Mouse (Mus musculus) cerebellum, adult 2 months (tissue): ENCODE measurements around the gene Ptpn23. TPM values are rescaled to one million over a fixed set of nuclear protein-coding genes. Genes with fewer than 3 reads are reported as not detected.

ENCODE experiments used
- DNase-seq, 2 experiments: peaks; one replicate each; pipeline ENCODE4 v3.0.0; 2021
- H3K27ac ChIP-seq: fragments of 200-500 bp; 2 replicates; pipeline ENCODE4 v1.5.1; 2012; ENCODE audit warnings: low read length, control low read depth, inconsistent platforms; ENCODE audit not compliant: insufficient read depth
- H3K27me3 ChIP-seq: fragments of 200-500 bp; 2 replicates; pipeline ENCODE4 v1.6.1; 2012; ENCODE audit warnings: inconsistent platforms, mild to moderate bottlenecking, low read length, moderate library complexity; ENCODE audit not compliant: control insufficient read depth, insufficient read depth
- H3K4me1 ChIP-seq: fragments of 200-500 bp; 2 replicates; pipeline ENCODE4 v1.6.1; 2011; ENCODE audit warnings: low read length; ENCODE audit not compliant: control insufficient read depth, insufficient read depth
- H3K4me3 ChIP-seq: fragments of 200-500 bp; replicated peaks from 2 replicates; pipeline ENCODE3; 2011; ENCODE audit warnings: mild to moderate bottlenecking, low read depth, low read length, control low read depth; ENCODE audit not compliant: insufficient read depth
- CTCF ChIP-seq: fragments of 200-500 bp; IDR thresholded peaks from 2 replicates; pipeline ENCODE4 v1.5.1; 2011; ENCODE audit warnings: low read depth, mild to moderate bottlenecking, control low read depth, low read length, moderate library complexity, borderline replicate concordance; ENCODE audit not compliant: insufficient read depth
- POLR2A ChIP-seq: fragments of 200-500 bp; IDR thresholded peaks from 2 replicates; pipeline ENCODE4 v1.6.1; 2011; ENCODE audit warnings: low read length, control low read depth, borderline replicate concordance; ENCODE audit not compliant: insufficient read depth
- WGBS: fragments of 180-500 bp; shearing (Covaris S2); methylation state at CpG from one replicate; pipeline ENCODE4 v1.1.7; 2018; 5-methylcytosine and 5-hydroxymethylcytosine counted together
- polyA plus RNA-seq: library from polyadenylated mRNA; depleted of rRNA; stranded (reverse); fragments of >200 nt; gene quantifications from 2 replicates; pipeline ENCODE4 v1.2.3, GENCODE M21; 2012; rRNA removed

The Ptpn23 gene
- polyA plus RNA-seq, result 50.0 and 50.4 TPM in 2 replicates

DNA sequence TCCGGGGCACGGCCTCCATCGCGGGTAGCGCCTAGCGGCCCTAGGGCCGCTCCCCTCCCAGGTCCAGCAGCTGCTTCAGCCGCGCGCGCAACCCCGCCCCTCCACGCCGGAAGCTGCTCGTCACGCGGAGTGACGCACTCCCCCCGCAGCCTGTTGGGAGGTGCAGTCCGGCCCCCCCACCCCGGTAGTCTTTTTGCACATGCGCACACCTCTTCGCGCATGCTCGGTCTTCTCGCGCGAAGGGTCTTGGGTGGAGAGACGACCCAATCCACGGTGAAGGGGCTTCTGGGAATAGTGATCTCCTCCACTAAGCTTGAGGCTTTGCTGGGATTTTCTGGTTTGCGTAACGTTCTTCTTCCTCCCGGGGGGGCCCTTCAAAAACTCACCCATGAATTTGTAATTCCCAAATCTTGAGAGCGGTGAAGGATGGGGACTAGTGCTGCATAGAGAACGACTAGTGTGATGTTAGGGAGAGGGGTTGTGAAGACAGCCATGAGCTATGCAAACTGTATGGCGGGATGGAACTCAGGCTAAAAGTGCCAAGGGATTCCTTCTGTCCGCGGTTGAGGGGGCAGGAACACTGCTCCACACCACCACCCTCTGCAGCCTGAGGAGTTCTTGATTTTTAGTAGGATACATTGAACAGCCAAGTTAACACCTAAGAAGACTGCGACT, at the start of gene Ptpn23:
Gene Ptpn23 (minus strand): TSS at position 115 of the 675 bp plus-strand sequence.
- Histone ChIP-seq H3K4me3 (peak within 1 kb of the TSS; percentile 89), H3K4me1 (peaks cover 4% of the 10 kb centered on the region; the same call in 1 of the 2 replicates), H3K27me3 (no peaks in the 10 kb centered on the region), H3K27ac (peak within 1 kb of the TSS; percentile 67)
- peak; percentile 93 to 95 for DNase-seq
- TF ChIP-seq POLR2A (peak; percentile 83; the same call in 1 of the 2 replicates), CTCF (no peak)
- WGBS, result under 1% methylated on average over 39 of the region's 39 CpGs

DNA sequence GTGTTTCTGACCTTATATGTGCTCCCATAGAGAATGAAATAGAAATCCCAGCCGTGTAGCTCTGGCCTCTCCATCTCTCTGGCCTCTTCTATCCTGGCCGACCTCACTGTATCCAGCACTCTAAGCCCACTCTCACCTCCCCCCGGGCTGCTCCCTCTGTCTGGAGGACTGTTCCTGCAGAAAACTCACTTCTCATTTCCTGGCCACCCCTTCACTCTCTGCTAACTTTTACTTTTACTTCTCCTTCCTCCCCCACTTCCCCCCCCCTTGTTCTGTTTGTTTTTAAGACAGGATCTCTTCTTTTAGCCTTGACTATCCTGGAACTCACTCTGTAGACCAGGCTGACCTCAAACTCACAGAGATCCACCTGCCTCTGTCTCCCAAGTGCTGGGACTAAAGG, 44.5 kb upstream of the Ptpn23 start:
- no peaks in the 10 kb centered on the region for H3K27me3 ChIP-seq
- no peak overlapping the region for H3K27ac ChIP-seq
- TF ChIP-seq CTCF, result no peak
- no peak for TF ChIP-seq POLR2A
- 85% methylated on average over 3 of the region's 3 CpGs for WGBS
- H3K4me1 ChIP-seq, result peaks cover 3% of the 10 kb centered on the region
- DNase-seq, result no peak
- no peak overlapping the region for H3K4me3 ChIP-seq

DNA sequence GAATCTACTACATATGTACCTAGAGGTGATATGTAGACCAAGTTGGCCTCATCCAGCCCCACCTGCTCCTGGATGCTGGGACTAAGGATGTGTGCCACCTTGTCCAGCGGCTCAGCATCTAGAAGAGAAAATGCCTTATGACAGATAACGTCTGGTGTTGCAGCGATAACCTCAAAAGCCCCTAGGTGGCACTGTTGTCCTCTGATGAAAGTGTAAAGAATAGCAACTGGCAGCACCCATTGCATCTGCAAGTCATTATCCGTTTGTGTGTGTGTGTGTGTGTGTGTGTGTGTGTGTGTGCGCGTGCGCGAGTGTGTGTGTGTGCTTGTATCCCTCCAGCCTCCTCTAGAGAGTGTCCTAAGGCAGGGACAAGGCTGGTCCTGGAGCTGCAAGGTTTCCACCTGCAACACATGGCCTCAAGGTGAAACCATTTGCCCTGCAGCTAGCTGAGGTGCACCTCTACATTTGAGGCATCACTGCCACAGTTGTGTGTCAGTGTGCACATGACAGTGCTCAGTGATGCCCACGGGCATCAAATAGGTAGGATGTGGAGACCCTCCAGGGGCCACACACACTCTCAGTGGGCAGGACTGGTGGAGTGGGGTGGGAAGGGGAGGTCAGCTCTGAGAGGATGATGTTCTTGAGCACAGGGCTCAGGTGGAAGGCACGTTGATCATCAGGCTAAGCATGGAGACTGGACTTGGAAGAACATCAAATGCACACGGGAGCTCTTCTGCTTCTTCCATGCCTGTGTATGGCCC, 41.0 kb upstream of the Ptpn23 start:
- H3K4me1 ChIP-seq, result peaks cover 3% of the 10 kb centered on the region
- no peak overlapping the region for H3K4me3 ChIP-seq
- H3K27ac ChIP-seq, result no peak overlapping the region
- no peaks in the 10 kb centered on the region for H3K27me3 ChIP-seq
- TF ChIP-seq POLR2A (no peak), CTCF (peak; percentile 76)
- peak; percentile 67 to 72 for DNase-seq
- WGBS, result 16% methylated on average over 11 of the region's 11 CpGs

DNA sequence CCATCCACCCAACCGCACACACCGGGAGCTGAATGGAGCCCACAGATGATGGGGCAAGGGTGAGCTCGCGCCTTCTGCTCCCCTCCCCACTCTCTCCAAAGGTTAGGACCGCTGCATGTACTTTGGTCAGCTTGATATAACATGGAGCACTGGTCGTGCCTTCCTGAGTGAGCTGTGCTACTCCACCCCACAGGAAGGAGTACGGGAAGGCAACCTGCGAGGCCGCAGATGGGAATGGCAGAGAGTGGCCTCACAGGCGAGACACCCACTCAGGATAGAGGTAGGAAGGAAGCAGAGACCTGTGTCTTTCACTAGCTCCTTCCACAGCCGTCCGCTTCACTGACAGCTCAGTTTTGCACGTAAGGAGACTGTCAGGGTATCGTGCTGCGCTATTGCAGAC, 40.3 kb upstream of the Ptpn23 start:
- TF ChIP-seq POLR2A, result no peak
- no peak for TF ChIP-seq CTCF
- no peak for DNase-seq
- WGBS, result 80% methylated on average over 15 of the region's 15 CpGs
- no peak overlapping the region for H3K27ac ChIP-seq
- H3K27me3 ChIP-seq, result no peaks in the 10 kb centered on the region
- H3K4me3 ChIP-seq, result no peak overlapping the region
- peaks cover 3% of the 10 kb centered on the region for H3K4me1 ChIP-seq

DNA sequence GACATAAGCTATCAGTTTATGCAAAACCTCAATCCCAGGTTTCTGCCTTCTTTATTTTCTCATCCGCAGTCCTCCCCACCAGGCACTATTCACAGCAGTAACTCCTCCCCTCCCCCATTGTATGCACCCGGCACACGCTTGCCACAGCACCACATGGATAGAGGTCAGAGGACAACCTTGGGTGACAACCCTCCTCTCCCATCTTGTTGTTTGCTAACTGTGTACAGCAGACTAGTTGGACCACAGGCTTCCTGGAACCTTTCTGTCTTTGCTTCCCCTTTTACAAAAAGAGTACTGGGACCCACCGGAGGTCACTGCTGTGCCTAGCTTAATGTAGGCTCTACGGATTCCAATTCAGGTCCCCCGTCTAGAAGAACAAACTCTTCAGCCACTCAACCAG, 32.5 kb upstream of the Ptpn23 start:
- Histone ChIP-seq H3K4me1 (no peaks in the 10 kb centered on the region; the same call in 1 of the 2 replicates), H3K4me3 (no peak overlapping the region), H3K27me3 (no peaks in the 10 kb centered on the region), H3K27ac (no peak overlapping the region)
- no peak for DNase-seq
- TF ChIP-seq CTCF, result no peak
- WGBS, result 91% methylated on average over 6 of the region's 6 CpGs

DNA sequence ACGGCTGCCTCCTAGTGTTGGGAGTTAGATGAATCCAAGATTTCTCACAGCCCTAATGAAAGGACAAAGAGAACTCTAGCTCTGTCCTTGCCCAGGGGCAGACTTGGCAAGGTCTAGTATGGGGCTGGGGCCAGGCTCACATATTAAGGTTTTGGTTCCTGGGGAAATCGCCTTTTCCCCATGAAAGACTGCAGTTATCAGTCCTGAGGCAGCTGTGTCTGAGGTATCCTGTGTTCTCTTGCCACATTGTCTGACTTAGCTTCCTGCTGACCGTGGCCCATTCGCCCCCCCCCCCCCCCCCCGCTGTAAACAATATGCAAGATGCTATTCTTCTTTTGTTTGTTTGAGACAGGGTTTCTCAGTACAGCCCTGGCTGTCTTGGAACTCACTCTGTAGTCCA, 32.0 kb upstream of the Ptpn23 start:
- Histone ChIP-seq H3K4me3 (no peak overlapping the region), H3K4me1 (no peaks in the 10 kb centered on the region; the same call in 1 of the 2 replicates), H3K27ac (no peak overlapping the region), H3K27me3 (no peaks in the 10 kb centered on the region)
- 60% methylated on average over 5 of the region's 5 CpGs for WGBS
- TF ChIP-seq CTCF (no peak), POLR2A (no peak)
- no peak for DNase-seq

DNA sequence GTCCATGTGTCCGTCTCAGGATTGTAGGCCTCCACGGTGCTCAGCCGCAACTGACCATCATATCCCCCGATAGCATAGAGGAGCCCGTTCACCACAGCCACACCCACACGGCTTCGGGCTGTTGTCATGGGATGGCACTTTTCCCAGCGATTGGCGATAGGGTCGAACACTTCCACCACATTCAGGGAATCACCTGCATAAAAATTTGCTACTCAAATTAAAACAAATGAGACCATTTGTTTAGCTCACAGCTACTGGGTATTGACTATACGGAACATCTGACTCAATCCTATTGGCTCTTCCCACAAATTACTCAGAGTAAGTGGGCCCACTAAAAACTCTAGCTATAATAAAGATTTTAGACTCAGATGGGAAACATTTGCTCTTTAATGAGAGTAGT, 28.0 kb upstream of the Ptpn23 start:
- 90% methylated on average over 11 of the region's 11 CpGs for WGBS
- Histone ChIP-seq H3K27me3 (no peaks in the 10 kb centered on the region), H3K27ac (no peak overlapping the region), H3K4me1 (no peaks in the 10 kb centered on the region; the same call in 1 of the 2 replicates), H3K4me3 (no peak overlapping the region)
- no peak for TF ChIP-seq CTCF
- TF ChIP-seq POLR2A, result no peak
- DNase-seq, result no peak

DNA sequence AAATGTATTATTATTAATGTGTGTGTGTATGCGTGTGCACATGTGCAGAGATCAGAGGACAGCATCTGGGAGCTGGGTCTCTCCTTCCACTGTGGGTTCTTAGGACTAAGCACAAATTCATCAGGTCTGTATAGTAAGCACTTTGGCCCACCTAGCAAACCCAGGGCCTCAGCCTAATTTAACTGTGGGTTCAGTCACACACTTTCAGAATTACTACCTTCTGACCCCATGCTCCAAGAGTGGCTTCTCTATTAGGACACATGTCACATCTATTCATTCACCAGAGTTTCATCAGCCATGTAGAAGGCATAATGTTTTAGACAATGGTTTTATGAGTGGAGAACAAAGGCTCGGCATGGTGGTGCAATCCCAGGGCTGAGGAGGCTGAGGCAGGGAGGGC, 25.0 kb upstream of the Ptpn23 start:
- WGBS, result 96% methylated on average over 2 of the region's 2 CpGs
- TF ChIP-seq POLR2A (no peak), CTCF (no peak)
- Histone ChIP-seq H3K4me3 (no peak overlapping the region), H3K4me1 (no peaks in the 10 kb centered on the region), H3K27me3 (no peaks in the 10 kb centered on the region), H3K27ac (no peak overlapping the region)
- no peak for DNase-seq
